Comparison of ENCODE assay signal across 18 mouse cellular contexts in genomic region chr14:36328258-36328891, GRCm38 (mm10).
DNase-seq lines count a peak whose midpoint lies in the region; ATAC-seq and TF ChIP-seq lines count a peak whose summit lies in the region.
"Had no signal": no experiment of that assay in that cellular context is flagged by ENCODE, and none has a peak within 500 bp of the region (broad histone marks: within the 10 kb centered on the region; RNA-seq: fewer than 3 reads in every experiment).

No protein-coding gene starts in this region.

- WGBS in lung, postnatal 0 days: 65% methylated on average over 3 of the region's 3 CpGs

- no peaks in the 10 kb centered on the region for H3K4me1 ChIP-seq in lung, postnatal 0 days (ENCODE audit: insufficient read depth, low read depth, low read length)
- H3K4me1 ChIP-seq: embryonic facial prominence, embryonic 10.5 days; forebrain, embryonic 13.5 days; hindbrain, embryonic 13.5 days had no signal

- ATAC-seq in frontal cortex, adult (ENCODE audit: low TSS enrichment): peak; percentile 50; the same call in 1 of the 2 replicates
- peak; percentile 93 for ATAC-seq in granulocyte monocyte progenitor cell, adult 5-6 weeks (replicated peaks; ENCODE audit: poor library complexity, severe bottlenecking)
- no peak for ATAC-seq in lung, postnatal 0 days
- ATAC-seq: forebrain, embryonic 13.5 days; hindbrain, postnatal 0 days had no signal

- H3K36me3 ChIP-seq in lung, postnatal 0 days (ENCODE audit: insufficient read depth, low read length): no peaks in the 10 kb centered on the region
- H3K36me3 ChIP-seq: embryonic facial prominence, embryonic 10.5 days; hindbrain, embryonic 13.5 days had no signal

- no peak for TF ChIP-seq CTCF in lung, postnatal 0 days (IDR thresholded peaks at IDR 0.05)

- TF ChIP-seq EP300 in lung, postnatal 0 days (IDR thresholded peaks at IDR 0.05): no peak

- intact Hi-C loops in heart, postnatal 25 days (cut with DNase I): no loop called here

- no peaks in the 10 kb centered on the region for H3K27me3 ChIP-seq in lung, postnatal 0 days (replicated peaks; ENCODE audit: insufficient read depth, low read length)
- H3K27me3 ChIP-seq: forebrain, embryonic 13.5 days; hindbrain, embryonic 13.5 days had no signal

- no peak overlapping the region for H3K27ac ChIP-seq in lung, postnatal 0 days (ENCODE audit: low read length)
- H3K27ac ChIP-seq: embryonic facial prominence, embryonic 10.5 days; forebrain, embryonic 13.5 days; hindbrain, embryonic 13.5 days; hindbrain, postnatal 0 days had no signal

- no peak for DNase-seq in frontal cortex, postnatal 10 days (ENCODE audit: low spot score in 2 of 2)
- peak; percentile 55 for DNase-seq in brain, adult 2 months (ENCODE audit: low read depth, low spot score)
- DNase-seq in right cerebral cortex, postnatal 25 days: peak; percentile 6
- no peak for DNase-seq in heart, postnatal 25 days (ENCODE audit: low spot score)
- no peak for DNase-seq in lung, postnatal 0 days (ENCODE audit: low spot score)
- DNase-seq: adrenal gland, postnatal 10 days; cerebellum, adult 18-20 months; cerebellum, adult 9-11 months; cerebellum, postnatal 36 days; gastrocnemius, postnatal 25 days; heart, adult 11 months; heart, postnatal 10 days had no signal

- no peak overlapping the region for H3K4me3 ChIP-seq in lung, postnatal 0 days (ENCODE audit: low read depth, low read length)
- H3K4me3 ChIP-seq: embryonic facial prominence, embryonic 10.5 days; forebrain, embryonic 13.5 days; hindbrain, embryonic 13.5 days had no signal

- H3K4me2 ChIP-seq in lung, postnatal 0 days (replicated peaks; ENCODE audit: low read depth, low read length): no peak overlapping the region
- H3K4me2 ChIP-seq: forebrain, embryonic 13.5 days; hindbrain, embryonic 13.5 days had no signal

- H3K9me3 ChIP-seq in lung, postnatal 0 days (ENCODE audit: low read length): no peaks in the 10 kb centered on the region
- H3K9me3 ChIP-seq: embryonic facial prominence, embryonic 10.5 days; forebrain, embryonic 13.5 days; hindbrain, embryonic 13.5 days had no signal

- H3K9ac ChIP-seq in lung, postnatal 0 days (replicated peaks; ENCODE audit: low read depth): no peak overlapping the region
- H3K9ac ChIP-seq: forebrain, embryonic 13.5 days; hindbrain, embryonic 13.5 days had no signal

Comparison
In these comparisons a context has a peak if more than half of its experiments do, and no peak if none do; other contexts are left out.
1. DNase-seq: peak in brain, adult 2 months (single experiment) and right cerebral cortex, postnatal 25 days (single experiment); none in frontal cortex, postnatal 10 days (0 of 2), heart, postnatal 25 days (single experiment) and lung, postnatal 0 days (single experiment).